Mouse (Mus musculus) midbrain, postnatal 0 days (tissue): Measurements from ENCODE around the gene Bsnd. TPM values are rescaled to one million over a fixed set of nuclear protein-coding genes. Genes with fewer than 3 reads are reported as not detected.
A peak's percentile ranks its signal among the peaks of the same experiment; 100 is the strongest.

Source experiments
- ATAC-seq: fragments of 200-750 bp; cut with Nextera tagmentation; 2 replicates; pipeline ENCODE4 v1.8.0; 2017; ENCODE audit warnings: moderate number of reproducible peaks, mild to moderate bottlenecking, moderate TSS enrichment, moderate library complexity; ENCODE audit not compliant: low FRiP score
- DNase-seq: peaks from one replicate; pipeline ENCODE4 v3.0.0-alpha.2; 2015; ENCODE audit warnings: low spot score
- H3K27ac ChIP-seq: fragments of 300-500 bp; sonication (generic); 2 replicates; pipeline ENCODE4 v1.5.1; 2014; ENCODE audit warnings: low read depth, mild to moderate bottlenecking, low read length, mixed read lengths
- H3K27me3 ChIP-seq: fragments of 300-500 bp; sonication (generic); 2 replicates; pipeline ENCODE4 v1.6.1; 2014; ENCODE audit warnings: low read length, control low read depth, mixed read lengths; ENCODE audit not compliant: insufficient read depth
- H3K36me3 ChIP-seq: fragments of 300-500 bp; sonication (generic); 2 replicates; pipeline ENCODE4 v1.6.1; 2014; ENCODE audit warnings: low read length, control low read depth, mixed read lengths; ENCODE audit not compliant: insufficient read depth
- H3K4me1 ChIP-seq: fragments of 300-500 bp; sonication (generic); 2 replicates; pipeline ENCODE4 v1.6.1; 2014; ENCODE audit warnings: mild to moderate bottlenecking, control low read depth, antibody characterized with exemption, low read length, mixed read lengths; ENCODE audit not compliant: insufficient read depth
- H3K4me2 ChIP-seq: fragments of 300-500 bp; sonication (generic); 2 replicates; pipeline ENCODE4 v1.6.1; 2014; ENCODE audit warnings: low read depth, mild to moderate bottlenecking, low read length, mixed read lengths; ENCODE audit not compliant: poor library complexity, severe bottlenecking
- H3K4me3 ChIP-seq: fragments of 300-500 bp; sonication (generic); 2 replicates; pipeline ENCODE4 v1.5.1; 2014; ENCODE audit warnings: low read depth, mild to moderate bottlenecking, low read length, moderate library complexity
- H3K9ac ChIP-seq: fragments of 300-500 bp; sonication (generic); replicated peaks from 2 replicates; pipeline ENCODE4 v1.6.1; 2014; ENCODE audit warnings: mild to moderate bottlenecking, low read length, moderate library complexity, mixed read lengths; ENCODE audit not compliant: poor library complexity, severe bottlenecking
- H3K9me3 ChIP-seq: fragments of 300-500 bp; sonication (generic); 2 replicates; pipeline ENCODE4 v1.6.1; 2016; ENCODE audit warnings: low read length, control low read depth
- CTCF ChIP-seq: IDR thresholded peaks from 2 replicates; pipeline ENCODE4 v1.5.1; 2016; ENCODE audit warnings: antibody characterized with exemption, mild to moderate bottlenecking
- WGBS: fragments of 180-500 bp; shearing (Covaris S2); extraction: QIAGEN DNeasy Blood & Tissue Kit; methylation state at CpG from one replicate; pipeline ENCODE4 v1.1.7; 2014; 5-methylcytosine and 5-hydroxymethylcytosine counted together
- polyA plus RNA-seq: library from polyadenylated mRNA; unstranded; fragments of >200 nt; fragmentation: Nextera tagmentation; extraction: Ambion mirVana; gene quantifications from 2 replicates; pipeline ENCODE4 v1.2.1, GENCODE M21; 2015
- total RNA-seq: library from RNA; depleted of rRNA; stranded (reverse); fragments of >200 nt; gene quantifications from 2 replicates; pipeline ENCODE4 v1.2.3, GENCODE M21; 2014

Gene Bsnd
- total and polyA plus RNA-seq, 2 experiments from 2014 or later = not detected

DNA sequence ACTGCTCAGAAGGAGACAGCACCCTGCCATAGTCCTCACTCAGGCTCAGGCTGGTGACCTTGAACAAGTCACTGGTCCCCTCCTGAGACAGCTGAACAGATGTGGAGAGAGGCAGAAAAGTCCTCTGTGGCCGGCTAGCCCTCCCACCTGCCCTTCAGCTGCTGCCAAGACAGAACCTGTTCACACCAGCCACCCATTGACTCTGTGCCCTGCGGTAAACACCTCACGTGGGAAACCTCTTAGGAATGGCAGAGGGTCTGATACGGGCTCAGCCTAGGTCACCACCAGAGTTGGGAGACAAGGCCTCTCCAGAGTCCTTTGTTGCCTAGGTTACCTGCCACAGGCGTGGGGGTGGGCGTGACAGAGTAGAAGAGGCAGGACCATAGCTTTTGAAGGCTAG lies 4.8 kb upstream of the Bsnd start:
- H3K4me2 ChIP-seq = no peak overlapping the region
- TF ChIP-seq CTCF = no peak
- H3K9me3 ChIP-seq = no peaks in the 10 kb centered on the region
- H3K4me3 ChIP-seq = no peak overlapping the region
- no peak overlapping the region for H3K9ac ChIP-seq
- no peak overlapping the region for H3K27ac ChIP-seq
- 0 out of 2 replicates have a peak, but pooled peaks cover 3% of the 10 kb centered on the region for H3K4me1 ChIP-seq
- ATAC-seq = no peak
- H3K27me3 ChIP-seq = no peaks in the 10 kb centered on the region
- no peak for DNase-seq
- no peaks in the 10 kb centered on the region for H3K36me3 ChIP-seq
- 51% methylated on average over 6 of the region's 6 CpGs for WGBS

DNA sequence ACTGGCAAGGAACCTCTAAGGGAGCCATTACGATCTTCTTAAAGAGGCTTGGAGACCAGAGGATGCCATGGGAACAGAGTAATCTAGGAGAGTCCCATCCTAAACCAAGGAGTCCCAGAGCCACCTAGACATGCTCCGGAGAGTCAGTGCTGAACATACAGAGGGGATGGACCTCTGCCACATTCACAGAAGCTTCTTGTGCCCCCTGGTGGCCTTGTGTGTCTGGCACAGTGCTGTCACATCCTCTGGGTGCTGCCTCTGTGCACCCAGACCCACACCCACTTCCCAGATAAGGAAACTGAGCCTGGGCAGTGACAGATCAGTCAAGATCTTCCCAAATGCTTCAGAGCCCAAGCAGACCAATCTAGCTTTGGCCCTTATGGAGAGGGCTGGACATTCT lies 1.6 kb upstream of the Bsnd start:
- 76% methylated on average over 2 of the region's 2 CpGs for WGBS
- TF ChIP-seq CTCF = peak; percentile 38
- DNase-seq = no peak

DNA sequence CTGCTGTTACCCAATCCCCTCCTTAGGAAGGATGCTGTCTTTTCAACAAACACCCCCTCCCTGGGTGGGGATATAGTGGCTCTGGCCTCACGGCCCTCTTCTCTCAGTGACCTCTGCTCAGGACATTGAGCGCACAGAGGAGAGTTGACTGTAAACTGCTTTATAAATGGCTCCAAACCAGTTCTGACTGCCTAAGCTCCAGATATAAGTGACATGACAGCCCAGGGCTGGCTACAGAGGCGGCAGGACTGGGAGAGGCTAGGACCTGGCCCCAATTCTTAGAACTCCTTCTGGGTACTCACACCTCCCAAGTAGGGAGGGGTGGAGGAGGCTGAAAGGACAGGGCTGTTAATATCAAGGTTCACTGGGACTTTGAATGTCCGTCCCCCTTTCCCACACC lies 1.5 kb downstream of the Bsnd start:
- H3K9me3 ChIP-seq = no peaks in the 10 kb centered on the region
- H3K4me1 ChIP-seq = no peaks in the 10 kb centered on the region

More for the DNA sequence above, 1.6 kb upstream of the Bsnd start:
- Histone ChIP-seq H3K27me3 (no peaks in the 10 kb centered on the region), H3K4me3 (no peak overlapping the region), H3K9ac (no peak overlapping the region), H3K4me1 (no peaks in the 10 kb centered on the region), H3K36me3 (no peaks in the 10 kb centered on the region), H3K27ac (no peak overlapping the region), H3K9me3 (no peaks in the 10 kb centered on the region), H3K4me2 (no peak overlapping the region)
- ATAC-seq = no peak

DNA sequence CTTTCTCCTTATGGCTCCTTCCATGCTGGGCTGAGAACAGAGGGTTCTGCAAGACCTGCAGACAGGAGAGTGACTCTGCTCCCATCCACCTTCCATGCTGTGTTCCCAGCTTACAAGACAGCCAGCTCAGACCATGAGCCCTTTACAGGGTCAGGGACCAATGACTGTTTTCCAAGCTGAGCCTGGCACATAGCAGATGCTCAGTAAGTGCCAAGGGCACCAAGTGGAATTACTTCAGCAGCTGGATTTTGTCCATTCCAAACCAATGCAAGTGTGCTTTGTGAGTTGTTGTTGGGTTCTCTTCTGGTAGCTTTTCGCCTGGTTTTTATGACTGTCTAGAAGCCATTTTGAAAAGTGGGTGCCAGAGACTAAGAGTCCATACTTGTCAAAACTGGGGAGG lies 8.3 kb downstream of the Bsnd start:
- Histone ChIP-seq H3K4me2 (no peak overlapping the region), H3K9me3 (no peaks in the 10 kb centered on the region), H3K27me3 (no peaks in the 10 kb centered on the region), H3K4me1 (no peaks in the 10 kb centered on the region), H3K27ac (no peak overlapping the region), H3K9ac (no peak overlapping the region), H3K4me3 (no peak overlapping the region), H3K36me3 (no peaks in the 10 kb centered on the region)
- ATAC-seq (no peak), DNase-seq (no peak)
- WGBS = 96% methylated on average over 1 of the region's 1 CpGs
- TF ChIP-seq CTCF = no peak

More for the DNA sequence above, 1.5 kb downstream of the Bsnd start:
- H3K27ac ChIP-seq = no peak overlapping the region
- DNase-seq (no peak), ATAC-seq (no peak)
- TF ChIP-seq CTCF = no peak
- no peak overlapping the region for H3K9ac ChIP-seq
- H3K27me3 ChIP-seq = no peaks in the 10 kb centered on the region
- no peak overlapping the region for H3K4me2 ChIP-seq
- WGBS = 64% methylated on average over 4 of the region's 4 CpGs
- no peaks in the 10 kb centered on the region for H3K36me3 ChIP-seq
- no peak overlapping the region for H3K4me3 ChIP-seq

DNA sequence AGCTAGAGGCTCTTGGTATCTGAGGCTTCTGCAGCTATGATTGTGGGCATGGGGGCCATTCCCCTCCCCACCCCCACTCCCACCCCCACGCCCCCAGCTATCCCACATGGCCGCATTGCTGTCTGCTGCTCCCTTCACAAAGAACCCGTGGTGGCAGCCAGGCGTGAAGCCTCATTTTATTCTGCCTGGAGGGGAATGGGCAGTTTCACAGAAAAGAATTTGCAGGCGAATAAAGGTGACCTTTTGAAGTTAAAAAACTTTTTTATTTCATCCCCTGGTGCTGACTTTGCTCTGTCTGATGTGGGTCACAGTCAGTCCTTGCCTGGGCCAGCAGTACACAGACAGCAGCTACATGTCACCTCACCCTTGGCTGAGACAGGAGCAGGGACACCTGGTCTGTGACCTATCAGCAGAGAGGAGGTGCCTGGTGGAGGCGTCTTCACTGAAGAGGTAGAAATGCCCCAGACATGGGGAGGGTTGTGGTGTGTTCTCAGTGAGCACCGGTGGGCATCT lies 8.8 kb downstream of the Bsnd start:
- no peaks in the 10 kb centered on the region for H3K9me3 ChIP-seq
- H3K4me3 ChIP-seq = no peak overlapping the region
- DNase-seq (no peak), ATAC-seq (no peak)
- TF ChIP-seq CTCF = no peak
- H3K4me1 ChIP-seq = no peaks in the 10 kb centered on the region
- H3K4me2 ChIP-seq = no peak overlapping the region
- no peaks in the 10 kb centered on the region for H3K27me3 ChIP-seq
- 34% methylated on average over 7 of the region's 7 CpGs for WGBS
- no peak overlapping the region for H3K9ac ChIP-seq
- no peak overlapping the region for H3K27ac ChIP-seq
- no peaks in the 10 kb centered on the region for H3K36me3 ChIP-seq

DNA sequence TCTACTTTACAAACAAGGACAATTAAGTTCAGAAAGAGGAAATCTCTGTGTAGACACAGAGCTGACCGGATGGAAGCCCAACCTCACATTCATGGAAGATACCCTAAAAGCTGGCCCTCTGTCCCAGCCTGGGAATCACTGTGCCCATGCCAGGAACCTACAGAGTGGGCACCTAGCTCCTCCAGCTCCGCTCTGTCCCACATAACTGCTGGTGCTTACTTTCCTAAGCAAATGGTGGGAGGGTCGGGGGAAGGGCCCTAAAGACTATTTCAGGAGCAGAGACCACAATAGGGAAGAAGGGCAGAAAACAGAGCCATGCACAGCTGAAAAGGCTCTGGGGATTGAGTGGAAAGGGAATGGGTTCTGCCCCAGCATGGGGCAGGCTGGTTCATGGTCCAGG lies 11.5 kb downstream of the Bsnd start:
- DNase-seq (no peak), ATAC-seq (no peak)
- H3K4me2 ChIP-seq = no peak overlapping the region
- TF ChIP-seq CTCF = no peak
- H3K4me3 ChIP-seq = no peak overlapping the region
- H3K9ac ChIP-seq = no peak overlapping the region
- no peaks in the 10 kb centered on the region for H3K9me3 ChIP-seq
- 71% methylated on average over 3 of the region's 3 CpGs for WGBS
- H3K27ac ChIP-seq = no peak overlapping the region
- no peaks in the 10 kb centered on the region for H3K4me1 ChIP-seq
- no peaks in the 10 kb centered on the region for H3K27me3 ChIP-seq
- no peaks in the 10 kb centered on the region for H3K36me3 ChIP-seq
